Mouse (Mus musculus): ENCODE measurements around the gene Spryd3. TPM values are rescaled to one million over a fixed set of nuclear protein-coding genes. Genes with fewer than 3 reads are reported as not detected.

Spryd3 gene
- total RNA-seq, 2 experiments from 2014 or later: 2.5 to 16.0 TPM

- no peak for ATAC-seq (replicated peaks; ENCODE audit: low FRiP score, poor library complexity, severe bottlenecking)
These were observed 56.8 kb downstream of the Spryd3 start for GRCm38 (mm10) chr15:102079221-102079620.

DNA sequence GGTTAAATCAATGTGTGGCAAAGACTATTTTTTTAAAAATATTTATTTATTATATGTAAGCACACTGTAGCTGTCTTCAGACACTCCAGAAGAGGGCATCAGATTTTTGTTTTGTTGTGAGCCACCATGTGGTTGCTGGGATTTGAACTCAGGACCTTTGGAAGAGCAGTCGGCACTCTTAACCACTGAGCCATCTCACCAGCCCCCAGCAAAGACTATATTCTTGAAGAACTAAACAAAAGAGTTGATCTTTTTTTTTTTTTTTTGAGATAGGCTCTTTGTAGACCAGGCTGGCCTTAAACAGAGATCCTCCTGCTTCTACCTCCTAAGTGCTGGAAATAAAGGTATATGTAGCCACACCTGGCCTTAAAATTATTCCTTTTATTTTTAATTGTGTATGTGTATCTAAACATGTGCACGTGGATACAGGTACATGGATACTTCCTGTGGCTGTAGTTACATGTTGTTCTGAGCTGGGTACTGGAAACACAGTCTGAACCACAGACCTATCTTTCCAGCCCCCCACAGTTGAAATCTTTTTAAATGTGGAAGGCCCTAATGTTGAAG, 58.8 kb downstream of the Spryd3 start:
- ATAC-seq (replicated peaks; ENCODE audit: low FRiP score, poor library complexity, severe bottlenecking): no peak

DNA sequence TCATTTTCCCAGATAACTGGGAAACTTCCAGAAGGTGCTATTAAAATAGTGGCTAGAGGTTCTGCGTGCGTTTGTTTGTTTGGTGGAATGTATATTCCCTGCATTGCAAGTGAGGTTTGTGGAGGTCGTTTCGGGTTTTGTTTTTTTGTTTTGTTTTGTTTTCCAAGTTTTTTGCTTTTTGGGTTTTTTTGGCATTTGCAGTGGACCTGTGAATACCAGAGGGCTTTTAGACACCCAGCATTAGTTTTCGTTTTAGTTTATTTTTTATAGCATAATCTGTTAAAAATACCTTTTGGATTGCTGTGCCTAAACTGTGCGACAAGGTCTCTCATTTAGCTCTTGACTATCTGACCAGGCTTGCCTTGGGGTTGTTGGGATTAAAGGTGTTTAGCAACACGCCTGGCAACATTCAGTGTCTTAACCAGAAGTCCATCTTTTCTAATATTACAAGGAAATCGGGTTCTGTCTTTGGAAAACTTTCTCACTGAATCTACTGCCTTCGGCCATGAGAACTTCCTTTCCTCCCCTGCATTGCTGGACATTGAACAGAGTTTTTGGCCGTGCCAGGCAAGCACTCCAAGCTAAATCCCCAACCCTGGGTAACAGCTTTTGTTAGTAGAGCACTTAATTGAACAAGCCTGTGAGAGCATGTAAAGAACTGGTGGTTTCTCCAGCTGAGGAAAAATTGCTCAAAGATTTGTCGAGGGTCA, 61.0 kb downstream of the Spryd3 start:
- ATAC-seq (replicated peaks; ENCODE audit: low FRiP score, poor library complexity, severe bottlenecking): no peak

DNA sequence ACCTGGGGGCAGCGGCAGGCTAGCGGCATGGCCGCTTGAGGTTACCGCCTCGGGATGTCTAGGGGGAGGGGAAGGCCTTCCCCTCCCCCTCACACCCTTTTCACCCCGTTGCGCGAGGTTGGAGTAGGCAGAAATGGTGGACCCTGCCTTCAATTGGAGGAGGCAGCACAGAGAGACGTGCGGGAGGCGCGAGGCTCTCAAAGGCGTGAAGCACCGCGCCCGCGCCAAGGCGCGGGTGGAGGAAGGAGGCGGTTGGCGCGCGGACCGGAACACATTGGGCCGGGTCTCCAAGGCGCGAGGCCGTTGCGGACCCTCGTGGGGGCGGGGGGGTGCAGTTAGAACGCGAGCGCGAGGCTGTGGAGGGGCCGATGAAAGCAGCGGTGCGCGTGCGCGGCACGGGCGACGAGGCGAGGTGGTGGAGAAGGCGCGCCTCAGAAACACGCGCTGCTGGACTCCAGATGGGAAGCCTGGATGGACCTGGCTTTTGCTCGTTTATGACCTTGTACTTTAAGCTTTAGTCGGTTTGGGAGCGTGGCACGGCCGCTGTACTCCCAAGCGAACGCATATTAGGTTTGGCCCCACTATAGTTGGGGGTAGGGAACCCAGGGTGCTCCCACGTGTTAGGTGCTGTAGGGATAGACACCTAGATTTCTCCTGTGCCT, 61.8 kb downstream of the Spryd3 start:
- peak; percentile 49 for ATAC-seq (replicated peaks; ENCODE audit: low FRiP score, poor library complexity, severe bottlenecking)

DNA sequence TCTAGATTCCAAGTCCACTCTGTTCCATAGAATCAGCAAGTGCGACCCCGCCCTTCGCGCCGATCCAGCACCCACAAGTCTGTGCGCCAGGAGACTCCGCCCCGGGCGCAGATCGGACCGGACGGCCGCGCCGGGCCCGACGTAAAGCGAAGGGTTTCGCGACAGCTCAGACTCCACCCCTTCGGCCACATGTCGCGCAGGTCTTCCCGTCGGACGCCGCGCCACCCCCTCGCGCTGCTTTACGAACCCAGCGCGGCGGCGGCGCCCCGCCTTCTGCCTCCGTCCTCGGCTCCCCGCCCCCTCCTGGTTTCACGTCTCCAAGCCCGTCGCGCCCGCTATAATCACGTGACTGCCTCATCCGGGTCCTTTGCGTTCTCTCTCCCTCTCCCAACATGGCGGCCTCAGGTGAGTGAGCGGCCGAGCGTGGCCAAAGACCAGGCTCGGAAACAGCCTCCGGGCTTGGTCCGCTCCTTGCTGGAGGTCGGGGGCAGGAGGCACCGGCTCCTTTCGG, 62.4 kb downstream of the Spryd3 start, which contains the start of gene Eif4b:
Eif4b (plus strand) TSS at position 215 of the 511 bp plus-strand sequence.
- peak; percentile 94 for ATAC-seq (replicated peaks; ENCODE audit: low FRiP score, poor library complexity, severe bottlenecking)

GRCm38 (mm10) chr15:102072963-102073558, 63.0 kb downstream of the Spryd3 start:
- ATAC-seq (replicated peaks; ENCODE audit: low FRiP score, poor library complexity, severe bottlenecking): peak; percentile 4; the same call in 1 of the 2 replicates

- ATAC-seq (replicated peaks; ENCODE audit: low FRiP score, poor library complexity, severe bottlenecking): no peak
These were observed 65.3 kb downstream of the Spryd3 start for GRCm38 (mm10) chr15:102070476-102071467.

Other genes with a start within 250 kb of the Spryd3 start
- gene Krt76, start 243.3 kb downstream of the Spryd3 start, total RNA-seq (2015; ENCODE audit: low replicate concordance): not detected in 2 replicates
- not detected in 2 replicates for gene Krt76, start 243.3 kb downstream of the Spryd3 start, total RNA-seq (2017; ENCODE audit: low replicate concordance)
- not detected in 2 replicates for gene Krt4, start 211.5 kb downstream of the Spryd3 start, total RNA-seq (2015; ENCODE audit: low replicate concordance)
- gene Krt4, start 211.5 kb downstream of the Spryd3 start, total RNA-seq (2017; ENCODE audit: low replicate concordance): not detected in 2 replicates
- gene Krt79, start 195.9 kb downstream of the Spryd3 start, total RNA-seq (2015; ENCODE audit: low replicate concordance): not detected in 2 replicates
- gene Krt79, start 195.9 kb downstream of the Spryd3 start, total RNA-seq (2017; ENCODE audit: low replicate concordance): not detected in 2 replicates
- gene Krt78, start 181.9 kb downstream of the Spryd3 start, total RNA-seq (2015; ENCODE audit: low replicate concordance): not detected in 2 replicates
- not detected in 2 replicates for gene Krt78, start 181.9 kb downstream of the Spryd3 start, total RNA-seq (2017; ENCODE audit: low replicate concordance)
- gene Krt8, start 131.8 kb downstream of the Spryd3 start, total RNA-seq (2015; ENCODE audit: low replicate concordance): not detected in 2 replicates
- gene Krt8, start 131.8 kb downstream of the Spryd3 start, total RNA-seq (2017; ENCODE audit: low replicate concordance): not detected in 2 replicates
- gene Krt18, start 108.1 kb downstream of the Spryd3 start, total RNA-seq (2015; ENCODE audit: low replicate concordance): 1.7 TPM in 1 of 2 replicates, not detected in the other
- gene Krt18, start 108.1 kb downstream of the Spryd3 start, total RNA-seq (2017; ENCODE audit: low replicate concordance): 0.26 TPM in 1 of 2 replicates, not detected in the other
- gene Eif4b, start 62.5 kb downstream of the Spryd3 start, total RNA-seq (2015; ENCODE audit: low replicate concordance): 34.2 and 49.9 TPM in 2 replicates
- 89.8 and 92.8 TPM in 2 replicates for gene Eif4b, start 62.5 kb downstream of the Spryd3 start, total RNA-seq (2017; ENCODE audit: low replicate concordance)
- 0.36 TPM in 1 of 2 replicates, not detected in the other for gene Tns2, start 35.8 kb downstream of the Spryd3 start, total RNA-seq (2015; ENCODE audit: low replicate concordance)
- not detected in 2 replicates for gene Tns2, start 35.8 kb downstream of the Spryd3 start, total RNA-seq (2017; ENCODE audit: low replicate concordance)
- gene Igfbp6, start 8.1 kb upstream of the Spryd3 start, total RNA-seq (2015; ENCODE audit: low replicate concordance): not detected in 2 replicates
- not detected in 2 replicates for gene Igfbp6, start 8.1 kb upstream of the Spryd3 start, total RNA-seq (2017; ENCODE audit: low replicate concordance)
- 1.1 and 5.0 TPM in 2 replicates for gene Soat2, start 14.3 kb upstream of the Spryd3 start, total RNA-seq (2015; ENCODE audit: low replicate concordance)
- 1.0 and 1.7 TPM in 2 replicates for gene Soat2, start 14.3 kb upstream of the Spryd3 start, total RNA-seq (2017; ENCODE audit: low replicate concordance)
- 25.2 and 33.5 TPM in 2 replicates for gene Zfp740, start 67.0 kb upstream of the Spryd3 start, total RNA-seq (2015; ENCODE audit: low replicate concordance)
- gene Zfp740, start 67.0 kb upstream of the Spryd3 start, total RNA-seq (2017; ENCODE audit: low replicate concordance): 30.5 and 52.6 TPM in 2 replicates
- gene Csad, start 68.5 kb upstream of the Spryd3 start, total RNA-seq (2015; ENCODE audit: low replicate concordance): 8.3 and 23.9 TPM in 2 replicates
- gene Csad, start 68.5 kb upstream of the Spryd3 start, total RNA-seq (2017; ENCODE audit: low replicate concordance): 6.3 and 27.2 TPM in 2 replicates
- 26.0 and 32.1 TPM in 2 replicates for gene Itgb7, start 95.7 kb upstream of the Spryd3 start, total RNA-seq (2015; ENCODE audit: low replicate concordance)
- 21.8 and 32.8 TPM in 2 replicates for gene Itgb7, start 95.7 kb upstream of the Spryd3 start, total RNA-seq (2017; ENCODE audit: low replicate concordance)
- gene Rarg, start 121.3 kb upstream of the Spryd3 start, total RNA-seq (2015; ENCODE audit: low replicate concordance): 4.6 and 9.4 TPM in 2 replicates
- gene Rarg, start 121.3 kb upstream of the Spryd3 start, total RNA-seq (2017; ENCODE audit: low replicate concordance): 2.6 and 3.6 TPM in 2 replicates
- gene Gm9918, start 134.3 kb upstream of the Spryd3 start, total RNA-seq (2015; ENCODE audit: low replicate concordance): not detected in 2 replicates
- not detected in 2 replicates for gene Gm9918, start 134.3 kb upstream of the Spryd3 start, total RNA-seq (2017; ENCODE audit: low replicate concordance)
- 8.8 and 19.1 TPM in 2 replicates for gene Mfsd5, start 143.2 kb upstream of the Spryd3 start, total RNA-seq (2015; ENCODE audit: low replicate concordance)
- gene Mfsd5, start 143.2 kb upstream of the Spryd3 start, total RNA-seq (2017; ENCODE audit: low replicate concordance): 3.1 and 5.1 TPM in 2 replicates
- 145 and 158 TPM in 2 replicates for gene Espl1, start 160.0 kb upstream of the Spryd3 start, total RNA-seq (2015; ENCODE audit: low replicate concordance)
- gene Espl1, start 160.0 kb upstream of the Spryd3 start, total RNA-seq (2017; ENCODE audit: low replicate concordance): 127 and 176 TPM in 2 replicates
- gene Pfdn5, start 189.9 kb upstream of the Spryd3 start, total RNA-seq (2015; ENCODE audit: low replicate concordance): 121 and 130 TPM in 2 replicates
- gene Pfdn5, start 189.9 kb upstream of the Spryd3 start, total RNA-seq (2017; ENCODE audit: low replicate concordance): 68.3 and 116 TPM in 2 replicates
- gene Myg1, start 195.5 kb upstream of the Spryd3 start, total RNA-seq (2015; ENCODE audit: low replicate concordance): 27.8 and 39.0 TPM in 2 replicates
- 16.2 and 29.7 TPM in 2 replicates for gene Myg1, start 195.5 kb upstream of the Spryd3 start, total RNA-seq (2017; ENCODE audit: low replicate concordance)
- 41.9 and 51.5 TPM in 2 replicates for gene Aaas, start 214.5 kb upstream of the Spryd3 start, total RNA-seq (2015; ENCODE audit: low replicate concordance)
- 18.2 and 49.8 TPM in 2 replicates for gene Aaas, start 214.5 kb upstream of the Spryd3 start, total RNA-seq (2017; ENCODE audit: low replicate concordance)
- not detected in 2 replicates for gene Sp7, start 230.9 kb upstream of the Spryd3 start, total RNA-seq (2015; ENCODE audit: low replicate concordance)
- not detected in 2 replicates for gene Sp7, start 230.9 kb upstream of the Spryd3 start, total RNA-seq (2017; ENCODE audit: low replicate concordance)